Mouse (Mus musculus) forebrain, embryonic 11.5 days (tissue): ENCODE data around the gene Nadk2. TPM values are rescaled to one million over a fixed set of nuclear protein-coding genes. Genes with fewer than 3 reads are reported as not detected.

ENCODE experiments used
- ATAC-seq: fragments of 200-750 bp; cut with Nextera tagmentation; replicated peaks from 2 replicates; pipeline ENCODE4 v1.8.0; 2017; ENCODE audit warnings: moderate TSS enrichment; ENCODE audit not compliant: low FRiP score
- DNase-seq: peaks from one replicate; pipeline ENCODE4 v3.0.0-alpha.2; 2017; ENCODE audit warnings: low spot score
- H3K27ac ChIP-seq: fragments of 300-500 bp; sonication (generic); 2 replicates; pipeline ENCODE4 v1.5.1; 2014; ENCODE audit warnings: low read depth, low read length
- H3K27me3 ChIP-seq: fragments of 300-500 bp; sonication (generic); 2 replicates; pipeline ENCODE4 v1.6.1; 2014; ENCODE audit warnings: mild to moderate bottlenecking, low read length, mixed read lengths; ENCODE audit not compliant: control insufficient read depth, insufficient read depth
- H3K36me3 ChIP-seq: fragments of 300-500 bp; sonication (generic); 2 replicates; pipeline ENCODE4 v1.6.1; 2014; ENCODE audit warnings: mild to moderate bottlenecking, low read length, moderate library complexity, mixed read lengths; ENCODE audit not compliant: control insufficient read depth, insufficient read depth
- H3K4me1 ChIP-seq: fragments of 300-500 bp; sonication (generic); replicated peaks from 2 replicates; pipeline ENCODE4 v1.6.1; 2014; ENCODE audit warnings: low read length, mixed read lengths; ENCODE audit not compliant: control insufficient read depth, insufficient read depth
- H3K4me2 ChIP-seq: fragments of 300-500 bp; sonication (generic); 2 replicates; pipeline ENCODE4 v1.6.1; 2014; ENCODE audit warnings: low read depth, mild to moderate bottlenecking, low read length, moderate library complexity, mixed read lengths; ENCODE audit not compliant: severe bottlenecking
- H3K4me3 ChIP-seq: fragments of 300-500 bp; sonication (generic); 2 replicates; pipeline ENCODE4 v1.5.1; 2014; ENCODE audit warnings: low read depth, low read length
- H3K9ac ChIP-seq: fragments of 300-500 bp; sonication (generic); 2 replicates; pipeline ENCODE4 v1.6.1; 2014; ENCODE audit warnings: low read length
- H3K9me3 ChIP-seq: fragments of 300-500 bp; sonication (generic); 2 replicates; pipeline ENCODE4 v1.6.1; 2016; ENCODE audit warnings: low read length, mixed read lengths; ENCODE audit not compliant: control insufficient read depth
- WGBS: fragments of 180-500 bp; shearing (Covaris S2); extraction: QIAGEN DNeasy Blood & Tissue Kit; methylation state at CpG from one replicate; pipeline ENCODE4 v1.1.7; 2014; 5-methylcytosine and 5-hydroxymethylcytosine counted together
- polyA plus RNA-seq: library from polyadenylated mRNA; unstranded; fragments of >200 nt; fragmentation: Nextera tagmentation; extraction: Ambion mirVana; gene quantifications from 2 replicates; pipeline ENCODE4 v1.2.1, GENCODE M21; 2014

The Nadk2 gene
- polyA plus RNA-seq, 1 experiment from 2014 or later = 38.2 TPM

DNA sequence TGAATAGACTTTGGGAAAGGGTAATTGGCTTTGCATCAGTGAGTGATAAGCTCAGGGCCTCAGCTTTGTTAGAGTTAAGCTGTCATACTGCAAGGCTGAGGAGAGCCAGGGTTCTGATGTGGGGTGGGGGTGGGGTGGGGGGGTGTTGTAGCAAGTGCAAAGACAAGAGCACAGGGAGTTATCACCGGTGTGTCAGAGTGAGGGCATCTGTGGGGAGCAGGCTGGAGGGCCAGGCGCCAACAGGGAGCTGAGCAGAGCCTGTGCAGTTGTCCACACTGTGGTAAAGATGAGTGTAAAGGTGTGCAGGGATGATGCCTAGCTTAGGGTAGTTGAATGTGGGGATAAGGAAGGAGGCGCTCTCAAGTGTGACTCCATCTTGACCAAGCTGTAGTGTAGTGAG is 10.2 kb downstream of the Nadk2 start:
- H3K9ac ChIP-seq = no peak overlapping the region
- 0 out of 2 replicates have a peak, but pooled peaks cover 3% of the 10 kb centered on the region for H3K4me1 ChIP-seq
- no peaks in the 10 kb centered on the region for H3K27me3 ChIP-seq
- no peak overlapping the region for H3K4me3 ChIP-seq
- H3K4me2 ChIP-seq = no peak overlapping the region
- ATAC-seq (no peak), DNase-seq (no peak)
- no peaks in the 10 kb centered on the region for H3K9me3 ChIP-seq
- 74% methylated on average over 3 of the region's 3 CpGs for WGBS
- H3K36me3 ChIP-seq = no peaks in the 10 kb centered on the region
- no peak overlapping the region for H3K27ac ChIP-seq

DNA sequence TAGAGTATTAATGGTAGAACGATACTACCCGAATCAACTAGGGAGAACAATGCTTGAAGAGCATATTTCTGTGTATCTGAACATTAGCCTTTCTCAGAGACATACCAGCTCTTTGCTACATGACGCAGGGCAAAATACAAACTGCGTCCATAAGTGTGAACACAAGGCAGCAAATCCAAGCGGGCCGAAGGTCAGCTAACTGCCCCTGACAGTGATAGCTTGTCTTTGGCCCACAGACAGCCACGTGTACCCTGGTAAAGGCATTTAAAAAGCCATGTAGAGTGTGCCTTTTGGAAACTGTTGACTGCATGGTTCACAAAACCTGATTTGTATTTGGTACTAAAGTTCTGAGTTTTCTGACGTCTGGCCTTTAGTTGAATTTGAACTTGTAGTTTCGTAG is 11.7 kb downstream of the Nadk2 start:
- 90% methylated on average over 9 of the region's 9 CpGs for WGBS
- Histone ChIP-seq H3K9me3 (no peaks in the 10 kb centered on the region), H3K27me3 (no peaks in the 10 kb centered on the region), H3K4me2 (no peak overlapping the region), H3K36me3 (no peaks in the 10 kb centered on the region), H3K4me3 (no peak overlapping the region), H3K4me1 (0 out of 2 replicates have a peak, but pooled peaks cover 3% of the 10 kb centered on the region), H3K27ac (no peak overlapping the region), H3K9ac (no peak overlapping the region)
- DNase-seq = no peak
- ATAC-seq = no peak

DNA sequence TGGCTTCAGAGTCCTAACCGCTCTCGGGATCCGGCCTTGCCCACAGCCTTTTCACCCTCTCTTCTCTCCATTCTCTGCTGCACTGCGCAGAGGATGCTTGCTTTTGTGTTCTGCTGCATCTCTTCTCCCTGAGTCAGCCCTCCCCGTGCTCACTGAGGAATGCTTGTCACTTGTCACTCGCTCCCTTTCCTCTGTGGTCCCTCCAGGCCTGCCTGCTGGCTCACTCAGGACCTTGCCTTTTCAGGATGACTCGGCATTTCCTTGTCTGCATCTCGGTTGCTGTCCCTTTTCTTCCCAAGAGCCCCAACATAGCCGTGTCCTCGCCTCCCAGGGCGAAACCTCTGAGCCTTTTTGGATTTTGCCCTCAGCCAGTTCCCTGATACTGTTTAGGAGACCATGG is 15.8 kb downstream of the Nadk2 start:
- WGBS = 56% methylated on average over 11 of the region's 11 CpGs
- ATAC-seq (0 out of 2 replicates have a peak, but pooled peaks have one; percentile 30), DNase-seq (no peak)

DNA sequence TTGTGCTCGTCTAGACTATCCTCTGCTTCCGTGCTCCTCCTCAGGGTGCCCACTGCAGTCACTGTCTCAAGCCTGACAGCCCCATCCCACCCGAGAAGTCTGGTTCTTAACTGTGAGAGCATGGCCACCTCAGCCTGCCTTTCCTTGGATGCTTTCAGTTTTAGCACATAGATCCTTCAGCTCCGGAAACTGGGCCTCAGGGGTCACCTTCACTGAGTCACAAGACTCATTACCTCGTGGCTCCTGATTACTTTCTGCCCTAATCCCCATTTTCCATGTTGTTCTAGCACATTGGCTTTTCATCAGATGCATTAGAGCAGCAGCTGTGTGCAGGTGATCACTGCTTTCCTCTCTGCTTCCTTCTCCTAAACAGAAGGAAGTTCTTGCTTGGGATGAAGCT is 16.4 kb downstream of the Nadk2 start:
- DNase-seq (no peak), ATAC-seq (no peak)
- no peak overlapping the region for H3K4me2 ChIP-seq
- no peaks in the 10 kb centered on the region for H3K36me3 ChIP-seq
- H3K27me3 ChIP-seq = no peaks in the 10 kb centered on the region
- H3K4me3 ChIP-seq = no peak overlapping the region
- H3K9ac ChIP-seq = no peak overlapping the region
- 64% methylated on average over 5 of the region's 5 CpGs for WGBS
- no peaks in the 10 kb centered on the region for H3K4me1 ChIP-seq
- H3K27ac ChIP-seq = no peak overlapping the region
- no peaks in the 10 kb centered on the region for H3K9me3 ChIP-seq

More for the DNA sequence above, 15.8 kb downstream of the Nadk2 start:
- Histone ChIP-seq H3K9ac (no peak overlapping the region), H3K9me3 (no peaks in the 10 kb centered on the region), H3K27me3 (no peaks in the 10 kb centered on the region), H3K36me3 (no peaks in the 10 kb centered on the region), H3K4me2 (no peak overlapping the region), H3K4me1 (no peaks in the 10 kb centered on the region), H3K4me3 (no peak overlapping the region), H3K27ac (no peak overlapping the region)

DNA sequence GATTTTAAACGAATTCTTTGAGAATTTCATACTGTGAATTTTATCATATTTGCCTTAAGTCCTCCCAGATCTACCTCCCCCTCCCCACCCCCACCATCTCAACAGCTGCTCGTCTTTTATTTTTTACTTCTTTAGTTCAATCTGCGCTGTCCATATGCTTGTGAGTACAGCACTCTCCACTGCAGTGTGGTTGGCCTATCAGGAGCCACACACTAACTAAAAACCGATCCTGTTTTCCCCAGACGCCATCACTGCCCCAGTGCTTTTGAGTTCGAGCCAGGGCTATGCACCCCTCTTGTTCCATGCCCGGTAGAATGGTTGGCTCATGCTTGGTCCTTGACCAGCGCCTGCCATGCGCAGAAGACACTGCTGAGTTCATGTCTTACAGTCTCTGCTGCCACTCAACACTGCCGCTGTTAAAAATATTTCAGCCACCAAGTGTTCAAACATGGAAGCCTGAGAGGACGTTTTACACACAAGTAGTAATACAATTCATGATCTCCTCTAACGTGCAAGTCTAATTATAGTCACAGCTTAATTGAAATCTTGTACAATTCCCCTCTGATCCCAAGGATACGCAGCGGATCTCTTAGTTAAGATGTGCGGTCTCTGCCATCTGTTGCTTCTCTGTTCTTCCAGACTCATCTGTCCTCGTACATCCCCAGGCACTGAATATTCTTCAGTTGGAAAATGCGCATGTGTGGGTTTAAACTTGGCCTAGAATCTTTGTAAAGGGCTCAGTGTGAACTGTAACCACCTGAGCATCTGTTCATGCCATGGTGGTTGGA is 17.0 kb downstream of the Nadk2 start:
- DNase-seq = no peak
- H3K9me3 ChIP-seq = no peaks in the 10 kb centered on the region
- WGBS = 91% methylated on average over 17 of the region's 17 CpGs
- H3K9ac ChIP-seq = no peak overlapping the region
- H3K4me2 ChIP-seq = no peak overlapping the region
- ATAC-seq = no peak
- no peaks in the 10 kb centered on the region for H3K36me3 ChIP-seq
- no peaks in the 10 kb centered on the region for H3K27me3 ChIP-seq
- H3K27ac ChIP-seq = no peak overlapping the region
- H3K4me1 ChIP-seq = no peaks in the 10 kb centered on the region
- H3K4me3 ChIP-seq = no peak overlapping the region

DNA sequence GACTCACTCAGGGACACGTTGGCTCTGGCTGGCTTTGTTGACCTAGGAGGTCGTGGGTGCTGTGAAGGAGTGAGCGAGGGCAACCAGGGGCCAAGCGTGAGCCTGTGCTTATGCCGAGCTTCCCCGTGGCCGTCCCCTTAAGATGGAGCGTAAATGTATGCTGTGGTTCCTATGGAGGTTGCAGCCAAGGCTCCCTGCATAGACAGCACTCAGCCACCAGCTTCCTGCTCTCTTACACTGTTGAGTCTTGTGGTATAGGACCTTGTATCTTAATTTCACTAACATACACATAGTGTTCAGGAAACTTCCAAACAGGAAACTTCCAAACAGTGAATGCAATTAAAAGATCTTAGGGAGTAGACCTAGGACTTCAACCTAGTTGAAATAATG is 17.6 kb downstream of the Nadk2 start:
- Histone ChIP-seq H3K4me1 (no peaks in the 10 kb centered on the region), H3K9ac (no peak overlapping the region), H3K4me3 (no peak overlapping the region), H3K27me3 (no peaks in the 10 kb centered on the region), H3K27ac (no peak overlapping the region), H3K9me3 (no peaks in the 10 kb centered on the region), H3K36me3 (peaks cover 4% of the 10 kb centered on the region; the same call in 1 of the 2 replicates), H3K4me2 (no peak overlapping the region)
- WGBS = 79% methylated on average over 8 of the region's 8 CpGs
- DNase-seq (no peak), ATAC-seq (no peak)

DNA sequence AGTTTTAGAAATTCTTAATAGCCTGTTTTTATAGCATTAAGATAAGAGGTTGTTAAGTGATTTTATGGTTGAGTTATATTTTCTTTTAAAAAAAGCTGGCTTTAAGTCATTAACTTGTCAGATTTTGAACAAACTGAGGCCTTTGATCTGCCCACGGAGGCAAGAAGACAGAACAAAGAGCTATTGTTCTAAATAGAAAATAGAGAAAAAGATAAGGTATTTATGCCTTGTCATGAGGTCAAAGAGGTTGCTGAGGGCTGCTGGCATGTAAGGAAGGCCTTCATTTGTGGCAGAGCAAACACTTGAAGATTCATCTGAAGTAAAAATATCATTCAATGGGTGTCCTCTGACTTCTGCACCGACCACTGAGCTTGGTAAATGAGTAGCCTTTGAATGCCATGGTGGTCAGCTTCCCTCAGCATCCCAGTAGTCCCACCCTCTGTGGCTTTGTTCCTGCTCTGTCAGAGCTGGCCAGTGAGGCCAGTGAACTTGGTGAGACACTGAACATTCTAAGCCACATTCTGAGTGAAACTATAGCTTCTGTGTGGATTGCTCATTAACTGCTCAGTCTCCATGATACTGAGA is 18.2 kb downstream of the Nadk2 start:
- Histone ChIP-seq H3K27ac (no peak overlapping the region), H3K36me3 (peaks cover 4% of the 10 kb centered on the region; the same call in 1 of the 2 replicates)

DNA sequence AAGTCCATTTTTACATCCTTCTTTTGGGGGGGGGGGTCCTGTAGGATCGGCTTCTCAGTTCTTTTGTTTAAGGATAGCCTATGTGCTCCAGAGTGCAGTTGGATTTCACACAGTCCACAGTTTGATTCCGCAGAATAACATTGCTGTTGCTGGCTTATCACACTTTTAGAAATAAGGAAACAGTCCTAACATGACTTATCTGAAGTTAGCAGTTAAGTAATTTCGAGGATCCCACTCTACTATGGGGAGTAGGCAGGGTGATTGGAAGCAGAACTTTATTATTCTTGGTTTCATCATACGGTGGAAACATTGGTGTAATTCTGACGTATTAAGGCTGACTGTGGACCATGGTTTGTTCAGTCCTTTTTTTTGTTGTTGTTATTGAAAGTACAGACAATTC is 19.6 kb downstream of the Nadk2 start:
- DNase-seq (no peak), ATAC-seq (no peak)
- Histone ChIP-seq H3K4me2 (no peak overlapping the region), H3K27ac (no peak overlapping the region), H3K4me3 (no peak overlapping the region), H3K9me3 (no peaks in the 10 kb centered on the region), H3K27me3 (no peaks in the 10 kb centered on the region), H3K4me1 (peaks cover 3% of the 10 kb centered on the region; the same call in 1 of the 2 replicates), H3K36me3 (peaks cover 4% of the 10 kb centered on the region; the same call in 1 of the 2 replicates), H3K9ac (no peak overlapping the region)
- WGBS = 91% methylated on average over 5 of the region's 5 CpGs

More for the DNA sequence above, 18.2 kb downstream of the Nadk2 start:
- no peak overlapping the region for H3K9ac ChIP-seq
- no peaks in the 10 kb centered on the region; the same call in 1 of the 2 replicates for H3K4me1 ChIP-seq
- H3K4me3 ChIP-seq = no peak overlapping the region
- no peak overlapping the region for H3K4me2 ChIP-seq
- no peaks in the 10 kb centered on the region for H3K27me3 ChIP-seq
- H3K9me3 ChIP-seq = no peaks in the 10 kb centered on the region
- WGBS = 20% methylated on average over 2 of the region's 2 CpGs
- ATAC-seq (no peak), DNase-seq (no peak)
